Mouse (Mus musculus) heart, adult 2 months (tissue): Measurements from ENCODE around the gene Mad1l1. TPM values are rescaled to one million over a fixed set of nuclear protein-coding genes. Genes with fewer than 3 reads are reported as not detected.

Source experiments
- DNase-seq, 2 experiments: peaks; one replicate each; pipeline ENCODE4 v3.0.0; 2021
- H3K27ac ChIP-seq: fragments of 200-600 bp; 2 replicates; pipeline ENCODE4 v1.8.1; 2022
- H3K27me3 ChIP-seq: fragments of 200-500 bp; 2 replicates; pipeline ENCODE4 v1.6.1; 2012; ENCODE audit warnings: mild to moderate bottlenecking, low read length, inconsistent platforms, mixed read lengths; ENCODE audit not compliant: control insufficient read depth, insufficient read depth
- H3K36me3 ChIP-seq: fragments of 200-500 bp; 2 replicates; pipeline ENCODE4 v1.6.1; 2012; ENCODE audit warnings: low read length, inconsistent platforms; ENCODE audit not compliant: control insufficient read depth, insufficient read depth
- H3K4me1 ChIP-seq: fragments of 200-500 bp; 2 replicates; pipeline ENCODE4 v1.6.1; 2011; ENCODE audit warnings: low read length; ENCODE audit not compliant: control insufficient read depth, insufficient read depth
- H3K4me3 ChIP-seq: fragments of 200-600 bp; 2 replicates; pipeline ENCODE4 v1.8.1; 2022
- H3K79me2 ChIP-seq: fragments of 200-500 bp; replicated peaks from 2 replicates; pipeline ENCODE4 v1.6.1; 2012; ENCODE audit warnings: mild to moderate bottlenecking, inconsistent platforms, low read length, moderate library complexity, mixed read lengths; ENCODE audit not compliant: control insufficient read depth, insufficient read depth
- H3K9ac ChIP-seq: fragments of 200-500 bp; 2 replicates; pipeline ENCODE4 v1.6.1; 2012; ENCODE audit warnings: low read depth, mild to moderate bottlenecking, control low read depth, inconsistent platforms, low read length, mixed read lengths
- CTCF ChIP-seq: fragments of 200-600 bp; IDR thresholded peaks from 2 replicates; pipeline ENCODE4 v1.8.1; 2022; ENCODE audit warnings: antibody characterized with exemption, mild to moderate bottlenecking, moderate library complexity
- EP300 ChIP-seq: fragments of 200-500 bp; IDR thresholded peaks from 2 replicates; pipeline ENCODE4 v1.6.1; 2011; ENCODE audit warnings: low read depth, low read length, control low read depth; ENCODE audit not compliant: insufficient read depth
- POLR2A ChIP-seq: fragments of 200-500 bp; IDR thresholded peaks from 2 replicates; pipeline ENCODE4 v1.6.1; 2011; ENCODE audit warnings: mild to moderate bottlenecking, low read depth, low read length, control low read depth; ENCODE audit not compliant: insufficient read depth
- WGBS: fragments of 180-500 bp; shearing (Covaris S2); methylation state at CpG from one replicate; pipeline ENCODE4 v1.1.7; 2018; 5-methylcytosine and 5-hydroxymethylcytosine counted together
- intact Hi-C: fragments of 180-260 bp; cut with DNase I; formaldehyde crosslinking; loops from one replicate; pipeline ENCODE4 v1.15.1; 2025
- polyA plus RNA-seq: library from polyadenylated mRNA; depleted of rRNA; stranded (reverse); fragments of >200 nt; gene quantifications from 2 replicates; pipeline ENCODE4 v1.2.3, GENCODE M21; 2012
- total RNA-seq, 2 experiments: library from RNA; stranded (reverse); gene quantifications; 2 replicates each; pipeline ENCODE4 v1.2.3; 2021

Gene Mad1l1
- total and polyA plus RNA-seq, 3 experiments: 9.4 to 12.2 (median 10.1) TPM

DNA sequence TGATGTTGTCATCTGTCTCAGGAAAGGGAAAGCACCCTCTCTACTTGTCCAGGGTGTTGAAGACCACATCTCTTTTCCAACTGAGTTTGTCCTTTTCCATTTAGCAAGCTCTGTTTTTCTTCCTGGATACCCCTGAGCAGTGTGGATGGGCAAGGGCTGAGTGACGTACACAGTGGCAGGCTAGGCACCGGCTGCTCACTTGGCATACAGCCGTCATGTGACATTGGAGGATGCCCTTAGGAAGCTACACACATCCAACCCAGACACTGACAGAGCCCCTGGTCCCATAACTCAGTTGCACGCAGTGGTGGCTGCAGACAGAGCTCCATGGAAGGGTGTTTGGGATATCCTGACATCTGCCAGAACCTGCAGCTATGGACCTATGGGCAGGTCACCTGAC lies 295.0 kb downstream of the Mad1l1 start:
- intact Hi-C loops: no loop called here
- Histone ChIP-seq H3K79me2 (no peaks in the 10 kb centered on the region), H3K9ac (no peak overlapping the region), H3K4me3 (no peak overlapping the region), H3K27ac (no peak overlapping the region), H3K36me3 (no peaks in the 10 kb centered on the region), H3K4me1 (peaks cover 5% of the 10 kb centered on the region), H3K27me3 (no peaks in the 10 kb centered on the region)
- no peak for DNase-seq
- WGBS: 96% methylated on average over 4 of the region's 4 CpGs
- no peak for TF ChIP-seq POLR2A
- no peak for TF ChIP-seq CTCF
- no peak for TF ChIP-seq EP300

DNA sequence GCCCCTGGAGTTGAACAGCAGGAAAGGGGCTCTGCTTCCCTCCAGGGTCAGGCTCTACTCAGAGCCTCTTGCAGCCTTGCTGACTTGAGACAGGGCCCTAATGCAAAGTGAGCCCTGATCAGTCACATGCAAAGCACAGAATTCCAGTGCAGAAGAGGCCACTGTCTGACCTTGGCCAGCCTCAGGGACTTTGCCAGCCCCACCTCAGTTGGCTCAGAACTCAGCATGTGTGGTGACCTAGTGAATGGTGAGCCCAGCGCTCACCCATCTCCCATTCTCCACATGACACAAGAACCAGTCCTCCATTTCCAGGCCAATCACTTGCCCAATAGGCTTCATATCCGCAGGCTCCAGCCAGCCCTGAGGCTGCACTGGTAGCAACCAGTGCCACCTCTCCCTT lies 296.1 kb downstream of the Mad1l1 start:
- H3K27me3 ChIP-seq: no peaks in the 10 kb centered on the region
- intact Hi-C loops: no loop called here
- peaks cover 5% of the 10 kb centered on the region for H3K4me1 ChIP-seq
- no peaks in the 10 kb centered on the region for H3K79me2 ChIP-seq
- H3K4me3 ChIP-seq: no peak overlapping the region
- no peak overlapping the region for H3K27ac ChIP-seq
- DNase-seq: no peak
- H3K36me3 ChIP-seq: no peaks in the 10 kb centered on the region
- no peak overlapping the region for H3K9ac ChIP-seq
- WGBS: 97% methylated on average over 2 of the region's 2 CpGs
- TF ChIP-seq EP300: no peak
- no peak for TF ChIP-seq POLR2A
- TF ChIP-seq CTCF: no peak

DNA sequence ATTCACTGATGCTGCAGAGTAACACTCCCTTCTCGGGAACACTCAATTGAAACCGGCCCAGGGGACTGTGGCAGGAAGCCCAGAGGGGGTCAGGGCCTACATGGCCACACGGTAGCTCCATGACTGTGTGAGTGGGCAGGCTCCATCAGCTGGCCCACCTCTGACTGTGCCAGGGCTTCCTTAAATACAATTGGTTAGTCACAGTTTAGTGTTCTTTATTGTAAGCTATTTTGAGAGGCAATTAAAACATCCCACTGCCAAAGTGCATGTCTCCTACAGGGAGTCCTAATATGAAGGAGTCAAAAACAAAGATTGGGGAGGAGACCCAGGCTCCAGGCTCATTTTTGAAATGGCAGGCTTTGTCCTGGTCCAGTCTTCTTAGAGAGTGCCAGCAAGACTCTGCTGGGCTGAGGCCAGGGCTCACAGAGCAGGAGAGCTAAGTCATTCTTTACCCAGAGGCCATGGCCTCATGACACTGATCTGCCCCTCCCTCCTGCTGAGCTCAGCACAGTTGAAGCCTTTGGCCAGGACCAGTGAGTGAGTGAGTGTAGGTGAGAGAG lies 297.3 kb downstream of the Mad1l1 start:
- no peak overlapping the region for H3K4me3 ChIP-seq
- no peaks in the 10 kb centered on the region for H3K27me3 ChIP-seq
- H3K27ac ChIP-seq: no peak overlapping the region
- H3K4me1 ChIP-seq: peaks cover 5% of the 10 kb centered on the region
- no peak overlapping the region for H3K9ac ChIP-seq
- WGBS: 21% methylated on average over 3 of the region's 3 CpGs
- no peaks in the 10 kb centered on the region for H3K36me3 ChIP-seq
- intact Hi-C loops: no loop called here
- no peak for TF ChIP-seq POLR2A
- no peak for TF ChIP-seq EP300
- DNase-seq: peak in 1 of 2 experiments; percentile 54
- H3K79me2 ChIP-seq: no peaks in the 10 kb centered on the region

DNA sequence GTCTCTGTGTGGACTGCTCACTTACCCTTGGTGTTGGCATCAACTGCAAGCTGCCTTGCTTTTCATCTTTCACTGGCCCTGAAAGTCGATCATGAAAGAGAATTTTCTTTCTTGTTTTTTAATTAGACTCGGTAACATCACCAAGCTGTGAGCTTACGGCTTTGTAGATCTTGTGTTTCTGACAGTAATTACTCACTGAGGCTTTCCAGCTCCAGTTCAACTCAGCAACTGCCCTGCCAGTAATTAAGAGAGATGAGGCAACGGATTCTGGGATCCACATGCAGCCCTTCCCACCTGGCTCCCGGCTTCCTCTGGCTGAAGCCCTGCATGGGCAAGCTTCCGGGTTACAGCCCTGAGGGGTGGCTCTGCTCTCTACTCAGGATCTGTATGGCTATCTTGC lies 298.5 kb downstream of the Mad1l1 start:
- H3K4me1 ChIP-seq: peaks cover 5% of the 10 kb centered on the region
- no peaks in the 10 kb centered on the region for H3K27me3 ChIP-seq
- intact Hi-C loops: no loop called here
- no peak overlapping the region for H3K27ac ChIP-seq
- H3K9ac ChIP-seq: no peak overlapping the region
- no peaks in the 10 kb centered on the region for H3K36me3 ChIP-seq
- 94% methylated on average over 6 of the region's 6 CpGs for WGBS
- no peak for TF ChIP-seq CTCF
- no peak for DNase-seq
- no peaks in the 10 kb centered on the region for H3K79me2 ChIP-seq
- no peak overlapping the region for H3K4me3 ChIP-seq

DNA sequence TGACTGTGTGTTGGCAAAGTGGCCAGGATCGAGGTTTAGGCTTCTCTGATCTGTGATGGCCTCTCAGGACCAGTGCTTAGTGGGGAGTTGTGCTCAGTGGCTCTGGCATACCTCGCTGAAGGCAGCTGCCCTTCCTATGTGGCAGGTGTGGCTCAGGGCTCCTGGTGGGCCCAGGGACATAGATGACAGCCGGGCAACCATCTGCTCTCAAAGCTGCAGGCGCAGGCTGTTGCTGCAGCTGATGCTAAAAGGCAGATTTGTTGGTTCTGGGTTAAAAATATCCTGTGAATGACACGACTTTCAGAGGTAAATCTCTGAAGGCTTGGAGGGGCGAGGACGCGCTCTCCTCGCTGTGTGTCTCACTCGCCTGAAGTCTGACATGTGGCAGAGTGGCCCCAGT lies 299.6 kb downstream of the Mad1l1 start:
- no peak overlapping the region for H3K9ac ChIP-seq
- 81% methylated on average over 10 of the region's 10 CpGs for WGBS
- H3K4me1 ChIP-seq: peaks cover 5% of the 10 kb centered on the region
- DNase-seq: no peak
- H3K4me3 ChIP-seq: no peak overlapping the region
- intact Hi-C loops: no loop called here
- no peaks in the 10 kb centered on the region for H3K27me3 ChIP-seq
- no peak overlapping the region for H3K27ac ChIP-seq
- H3K36me3 ChIP-seq: no peaks in the 10 kb centered on the region
- no peaks in the 10 kb centered on the region for H3K79me2 ChIP-seq
- TF ChIP-seq POLR2A: no peak
- no peak for TF ChIP-seq CTCF
- no peak for TF ChIP-seq EP300

DNA sequence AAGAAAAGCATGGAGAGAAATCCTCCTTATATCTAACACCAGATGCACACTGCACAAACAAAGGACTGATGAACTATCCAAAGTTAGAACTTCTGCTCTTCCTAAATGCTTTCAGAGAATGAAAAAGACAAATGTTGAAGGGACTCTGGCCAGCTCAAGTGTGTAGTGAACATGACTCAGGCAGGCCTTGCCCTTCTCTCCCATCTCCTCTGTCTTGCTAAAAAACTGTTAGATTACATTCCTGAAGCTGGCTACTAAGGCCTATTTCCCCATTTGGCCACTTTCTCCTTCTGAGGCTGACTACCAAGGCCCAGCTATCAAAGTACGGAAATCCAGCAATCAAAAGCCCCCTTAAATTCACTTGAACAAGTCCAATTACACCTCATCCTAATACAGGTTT lies 301.7 kb downstream of the Mad1l1 start:
- H3K27ac ChIP-seq: no peak overlapping the region
- H3K4me1 ChIP-seq: peaks cover 5% of the 10 kb centered on the region
- no peaks in the 10 kb centered on the region for H3K27me3 ChIP-seq
- H3K36me3 ChIP-seq: no peaks in the 10 kb centered on the region
- 100% methylated on average over 1 of the region's 1 CpGs for WGBS
- H3K4me3 ChIP-seq: no peak overlapping the region
- TF ChIP-seq CTCF (no peak), POLR2A (no peak), EP300 (no peak)
- intact Hi-C loops: no loop called here
- no peaks in the 10 kb centered on the region for H3K79me2 ChIP-seq
- DNase-seq: no peak
- H3K9ac ChIP-seq: no peak overlapping the region

DNA sequence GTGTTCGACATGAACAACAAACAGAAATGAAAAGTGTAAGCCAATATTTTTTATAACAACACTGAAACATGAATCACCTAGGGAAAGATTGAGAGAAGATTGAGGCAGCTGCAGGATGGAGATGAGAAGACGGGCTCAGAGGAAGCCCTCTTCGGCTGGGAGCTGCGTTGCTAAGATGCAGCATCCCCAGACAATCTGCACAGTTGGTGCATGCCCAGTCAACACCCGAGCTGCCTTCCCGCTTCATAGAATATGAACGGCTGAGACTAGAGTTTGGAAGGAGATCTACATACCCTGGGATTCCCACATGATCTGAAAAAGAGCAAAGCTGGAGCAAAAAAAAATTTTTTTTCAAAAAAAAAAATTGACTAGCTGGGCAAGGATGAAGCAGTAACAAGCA lies 302.6 kb downstream of the Mad1l1 start:
- intact Hi-C loops: no loop called here
- DNase-seq: no peak
- Histone ChIP-seq H3K4me1 (peaks cover 2% of the 10 kb centered on the region), H3K27ac (no peak overlapping the region), H3K9ac (no peak overlapping the region), H3K4me3 (no peak overlapping the region), H3K27me3 (no peaks in the 10 kb centered on the region), H3K79me2 (no peaks in the 10 kb centered on the region), H3K36me3 (no peaks in the 10 kb centered on the region)
- WGBS: 92% methylated on average over 7 of the region's 7 CpGs
- TF ChIP-seq CTCF (no peak), POLR2A (no peak)
